Mouse (Mus musculus): ENCODE data around the gene Sema5a.

Gene Sema5a

GRCm38 (mm10) chr15:32437654-32438053, 193.0 kb downstream of the Sema5a start:
- DNase-seq (ENCODE audit: low read depth, low spot score): peak; percentile 35
- H3K36me3 ChIP-seq (ENCODE audit: control insufficient read depth, insufficient read depth, low read length, poor library complexity, severe bottlenecking): no peaks in the 10 kb centered on the region
- no peaks in the 10 kb centered on the region for H3K27me3 ChIP-seq (ENCODE audit: control insufficient read depth, insufficient read depth, low read length, poor library complexity, severe bottlenecking)

DNA sequence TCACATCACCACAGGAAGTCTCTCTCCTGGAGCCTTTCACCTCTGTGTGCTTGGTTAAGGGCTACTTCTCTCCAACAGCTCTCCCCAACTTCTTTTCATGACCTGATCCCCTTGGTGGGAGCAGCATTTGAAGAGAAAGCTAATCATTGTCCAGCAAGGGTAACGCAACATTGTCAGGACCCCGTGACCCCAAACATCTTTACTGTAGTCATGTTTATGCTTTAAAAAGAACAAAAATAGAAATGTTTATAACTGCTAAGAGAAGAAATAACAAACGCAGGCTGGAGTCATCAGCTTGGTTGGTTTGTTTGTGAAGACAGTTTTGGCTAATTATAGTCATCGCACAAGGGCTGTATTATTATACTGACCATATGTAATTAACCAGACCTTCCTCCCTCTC, 198.1 kb downstream of the Sema5a start:
- Histone ChIP-seq H3K27me3 (ENCODE audit: control insufficient read depth, insufficient read depth, low read length, poor library complexity, severe bottlenecking) (no peaks in the 10 kb centered on the region), H3K36me3 (ENCODE audit: control insufficient read depth, insufficient read depth, low read length, poor library complexity, severe bottlenecking) (no peaks in the 10 kb centered on the region)
- no peak for DNase-seq (ENCODE audit: low read depth, low spot score)

DNA sequence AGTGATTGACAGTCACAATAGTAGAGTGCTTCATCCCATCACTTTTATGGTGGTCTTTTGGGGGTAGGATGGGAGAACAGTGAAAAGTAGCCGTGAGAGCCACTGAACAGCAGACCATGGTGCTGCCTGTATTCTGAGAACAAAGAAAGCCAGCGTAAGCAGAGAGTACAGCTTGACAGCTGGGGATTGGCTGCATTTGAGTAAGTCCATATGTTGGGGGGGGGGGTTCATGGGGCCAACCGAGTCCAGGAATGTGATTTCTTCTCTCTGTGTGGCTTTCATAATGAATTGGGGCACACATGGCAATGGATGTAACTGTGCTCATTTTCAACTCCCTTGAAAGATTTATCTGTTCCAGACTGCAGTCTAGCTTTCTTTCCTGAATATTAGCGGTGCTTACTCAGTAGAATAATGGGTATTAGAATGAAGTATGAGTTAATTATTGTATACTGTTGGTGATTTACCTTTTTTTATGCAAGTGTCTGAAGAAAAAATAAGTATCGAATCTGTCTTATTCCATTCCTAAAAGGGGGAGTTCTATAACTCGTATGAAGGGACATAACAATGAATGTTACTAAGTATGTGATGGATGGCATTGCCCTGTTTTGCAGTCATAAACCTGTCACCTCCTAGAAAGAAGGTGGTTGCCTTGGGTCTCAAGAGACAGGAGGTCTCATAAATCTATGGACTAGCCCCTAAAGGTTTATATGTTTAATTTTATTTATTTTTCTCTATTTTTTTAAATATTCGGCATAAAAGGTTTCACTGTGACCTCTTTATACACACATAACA, 203.1 kb downstream of the Sema5a start:
- DNase-seq (ENCODE audit: low read depth, low spot score): no peak
- Histone ChIP-seq H3K27me3 (ENCODE audit: control insufficient read depth, insufficient read depth, low read length, poor library complexity, severe bottlenecking) (no peaks in the 10 kb centered on the region), H3K36me3 (ENCODE audit: control insufficient read depth, insufficient read depth, low read length, poor library complexity, severe bottlenecking) (no peaks in the 10 kb centered on the region)

DNA sequence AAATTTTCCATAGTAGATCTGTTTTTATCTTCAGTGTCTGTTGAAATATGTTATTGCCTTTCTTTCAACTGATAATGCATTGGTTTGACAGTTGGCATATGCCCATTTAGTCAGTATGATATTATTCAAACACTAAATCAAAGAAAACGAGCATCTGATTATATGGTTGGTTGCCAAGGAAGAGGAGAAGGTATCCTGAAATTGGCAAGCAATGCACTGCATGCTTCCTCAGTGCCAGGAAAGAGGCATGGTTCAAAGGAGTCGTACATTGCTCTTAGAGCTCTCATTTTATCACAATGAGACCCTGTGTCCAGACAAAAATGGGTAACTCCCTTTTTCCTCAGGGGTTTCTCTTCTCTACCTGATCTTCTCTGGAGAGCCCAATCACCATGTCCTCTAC, 214.4 kb downstream of the Sema5a start:
- no peaks in the 10 kb centered on the region for H3K27me3 ChIP-seq (ENCODE audit: control insufficient read depth, insufficient read depth, low read length, poor library complexity, severe bottlenecking)
- no peaks in the 10 kb centered on the region for H3K36me3 ChIP-seq (ENCODE audit: control insufficient read depth, insufficient read depth, low read length, poor library complexity, severe bottlenecking)
- DNase-seq (ENCODE audit: low read depth, low spot score): no peak

DNA sequence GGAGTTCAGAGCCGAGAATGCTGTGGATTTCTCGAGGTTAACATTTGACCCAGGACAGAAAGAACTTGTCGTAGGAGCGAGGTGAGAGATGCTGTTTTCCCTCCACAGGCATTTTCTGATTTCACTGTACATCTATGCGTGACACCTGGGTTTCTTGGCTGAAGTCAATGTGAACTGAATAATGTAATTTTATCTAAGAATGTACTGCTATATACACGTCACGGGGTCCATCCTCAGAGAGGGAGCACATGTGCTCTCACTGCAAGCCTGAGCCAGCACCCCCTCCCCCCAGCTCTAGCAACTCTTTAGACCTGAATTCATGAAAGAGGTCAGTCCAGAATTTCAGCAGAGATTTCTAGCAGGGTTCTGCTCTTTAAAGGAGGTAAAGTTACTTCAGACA, 215.6 kb downstream of the Sema5a start:
- Histone ChIP-seq H3K27me3 (ENCODE audit: control insufficient read depth, insufficient read depth, low read length, poor library complexity, severe bottlenecking) (no peaks in the 10 kb centered on the region), H3K36me3 (ENCODE audit: control insufficient read depth, insufficient read depth, low read length, poor library complexity, severe bottlenecking) (no peaks in the 10 kb centered on the region)
- DNase-seq (ENCODE audit: low read depth, low spot score): no peak

GRCm38 (mm10) chr15:32471480-32472050, 227.0 kb downstream of the Sema5a start:
- Histone ChIP-seq H3K27me3 (ENCODE audit: control insufficient read depth, insufficient read depth, low read length, poor library complexity, severe bottlenecking) (no peaks in the 10 kb centered on the region), H3K36me3 (ENCODE audit: control insufficient read depth, insufficient read depth, low read length, poor library complexity, severe bottlenecking) (no peaks in the 10 kb centered on the region)
- no peak for DNase-seq (ENCODE audit: low read depth, low spot score)

GRCm38 (mm10) chr15:32480747-32481146, 236.1 kb downstream of the Sema5a start:
- Histone ChIP-seq H3K36me3 (ENCODE audit: control insufficient read depth, insufficient read depth, low read length, poor library complexity, severe bottlenecking) (no peaks in the 10 kb centered on the region), H3K27me3 (ENCODE audit: control insufficient read depth, insufficient read depth, low read length, poor library complexity, severe bottlenecking) (no peaks in the 10 kb centered on the region)
- DNase-seq (ENCODE audit: low read depth, low spot score): no peak

GRCm38 (mm10) chr15:32485064-32485964, 240.7 kb downstream of the Sema5a start:
- Histone ChIP-seq H3K36me3 (ENCODE audit: control insufficient read depth, insufficient read depth, low read length, poor library complexity, severe bottlenecking) (no peaks in the 10 kb centered on the region), H3K27me3 (ENCODE audit: control insufficient read depth, insufficient read depth, low read length, poor library complexity, severe bottlenecking) (no peaks in the 10 kb centered on the region)
- DNase-seq (ENCODE audit: low read depth, low spot score): no peak

GRCm38 (mm10) chr15:32487968-32488367, 243.4 kb downstream of the Sema5a start:
- Histone ChIP-seq H3K36me3 (ENCODE audit: control insufficient read depth, insufficient read depth, low read length, poor library complexity, severe bottlenecking) (no peaks in the 10 kb centered on the region), H3K27me3 (ENCODE audit: control insufficient read depth, insufficient read depth, low read length, poor library complexity, severe bottlenecking) (no peaks in the 10 kb centered on the region)
- no peak for DNase-seq (ENCODE audit: low read depth, low spot score)

GRCm38 (mm10) chr15:32494219-32494618, 249.6 kb downstream of the Sema5a start:
- Histone ChIP-seq H3K27me3 (ENCODE audit: control insufficient read depth, insufficient read depth, low read length, poor library complexity, severe bottlenecking) (no peaks in the 10 kb centered on the region), H3K36me3 (ENCODE audit: control insufficient read depth, insufficient read depth, low read length, poor library complexity, severe bottlenecking) (no peaks in the 10 kb centered on the region)
- no peak for DNase-seq (ENCODE audit: low read depth, low spot score)

DNA sequence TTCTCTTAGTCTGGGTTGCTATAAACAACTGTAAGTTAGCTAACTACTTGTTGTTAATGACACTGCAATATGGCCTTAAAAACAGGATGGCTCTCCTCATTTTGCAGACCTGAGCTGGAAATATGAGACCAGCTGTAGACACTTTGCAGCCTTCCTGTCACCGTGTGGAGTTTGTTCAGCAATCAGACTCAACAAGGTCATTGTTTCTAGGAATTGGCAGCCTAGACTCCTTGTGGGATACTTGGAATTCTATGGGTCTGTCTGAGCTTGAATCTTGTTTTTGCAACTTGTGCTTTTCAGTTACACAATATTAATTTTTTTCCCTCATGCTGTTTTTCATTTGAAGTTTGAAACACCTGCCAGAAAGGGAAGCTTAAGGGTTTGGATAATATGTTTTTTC, 250.3 kb downstream of the Sema5a start:
- no peak for DNase-seq (ENCODE audit: low read depth, low spot score)
- H3K36me3 ChIP-seq (ENCODE audit: control insufficient read depth, insufficient read depth, low read length, poor library complexity, severe bottlenecking): no peaks in the 10 kb centered on the region
- H3K27me3 ChIP-seq (ENCODE audit: control insufficient read depth, insufficient read depth, low read length, poor library complexity, severe bottlenecking): no peaks in the 10 kb centered on the region

GRCm38 (mm10) chr15:32496880-32497279, 252.3 kb downstream of the Sema5a start:
- no peaks in the 10 kb centered on the region for H3K36me3 ChIP-seq (ENCODE audit: control insufficient read depth, insufficient read depth, low read length, poor library complexity, severe bottlenecking)
- no peak for DNase-seq (ENCODE audit: low read depth, low spot score)
- no peaks in the 10 kb centered on the region for H3K27me3 ChIP-seq (ENCODE audit: control insufficient read depth, insufficient read depth, low read length, poor library complexity, severe bottlenecking)

DNA sequence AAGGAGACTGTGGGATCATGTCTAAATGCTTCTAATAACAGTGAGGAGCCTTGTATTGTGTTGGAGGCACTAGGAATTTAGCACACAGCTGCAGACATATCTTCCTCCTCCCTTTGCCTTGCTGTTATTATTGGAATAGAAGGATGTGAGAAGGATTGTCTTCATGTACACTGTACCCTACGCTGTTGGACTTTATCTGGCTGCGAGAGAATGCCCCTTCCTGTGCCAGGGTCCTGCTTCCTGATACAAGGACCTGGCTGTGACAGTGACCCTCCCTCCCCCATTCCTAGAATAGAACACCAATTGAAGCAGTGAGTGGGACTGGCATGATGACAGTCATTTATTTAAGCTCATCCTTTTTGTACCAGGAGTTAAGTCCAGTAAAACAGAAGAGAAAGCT, 261.3 kb downstream of the Sema5a start:
- no peak for DNase-seq (ENCODE audit: low read depth, low spot score)
- Histone ChIP-seq H3K36me3 (ENCODE audit: control insufficient read depth, insufficient read depth, low read length, poor library complexity, severe bottlenecking) (no peaks in the 10 kb centered on the region), H3K27me3 (ENCODE audit: control insufficient read depth, insufficient read depth, low read length, poor library complexity, severe bottlenecking) (no peaks in the 10 kb centered on the region)

DNA sequence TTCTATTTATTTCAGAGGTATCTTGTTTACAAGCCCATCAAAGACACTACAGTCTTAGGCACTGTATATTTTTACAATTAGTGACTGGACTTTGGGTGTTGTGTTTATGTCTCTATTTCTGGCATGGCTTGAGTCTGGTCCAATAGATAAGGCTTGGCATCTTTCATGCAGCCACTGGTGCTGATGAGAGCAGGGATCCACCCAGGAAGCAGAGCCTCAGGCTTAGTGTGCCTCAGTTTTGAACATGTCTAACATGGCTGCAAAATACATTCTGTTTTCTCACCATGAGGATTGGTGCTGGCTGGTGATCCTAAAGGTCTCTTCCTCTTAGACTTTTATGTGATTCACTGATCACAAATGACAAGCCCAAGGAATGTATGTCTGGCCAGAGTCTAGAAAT, 263.7 kb downstream of the Sema5a start:
- DNase-seq (ENCODE audit: low read depth, low spot score): no peak
- H3K27me3 ChIP-seq (ENCODE audit: control insufficient read depth, insufficient read depth, low read length, poor library complexity, severe bottlenecking): no peaks in the 10 kb centered on the region
- H3K36me3 ChIP-seq (ENCODE audit: control insufficient read depth, insufficient read depth, low read length, poor library complexity, severe bottlenecking): no peaks in the 10 kb centered on the region

DNA sequence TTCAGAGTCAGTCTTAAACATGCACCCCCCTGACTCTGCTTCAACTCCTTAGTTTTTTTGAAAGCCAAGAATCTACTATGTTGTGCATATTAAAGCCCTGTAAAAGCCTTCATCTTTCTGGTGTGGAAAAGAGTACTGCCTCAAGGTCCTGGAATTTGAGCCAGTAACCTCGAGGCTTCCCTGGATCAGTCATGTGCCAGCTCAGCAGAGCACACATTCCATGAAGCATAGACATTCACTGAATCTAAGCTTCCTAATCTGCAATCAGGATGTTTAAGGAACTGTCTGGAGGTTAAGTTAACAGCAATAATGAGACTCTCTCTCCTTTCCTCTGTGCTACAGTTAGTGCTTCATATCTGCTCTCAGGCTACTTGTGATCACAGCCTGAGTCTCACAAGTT, 270.3 kb downstream of the Sema5a start:
- no peak for DNase-seq (ENCODE audit: low read depth, low spot score)
- Histone ChIP-seq H3K36me3 (ENCODE audit: control insufficient read depth, insufficient read depth, low read length, poor library complexity, severe bottlenecking) (no peaks in the 10 kb centered on the region), H3K27me3 (ENCODE audit: control insufficient read depth, insufficient read depth, low read length, poor library complexity, severe bottlenecking) (no peaks in the 10 kb centered on the region)

All from splenic B cell, adult 2 months (primary cell).